8 mouse cellular contexts compared by ENCODE assay signal in genomic region chr6:48396686-48397085, GRCm38 (mm10). TPM values are rescaled to one million over a fixed set of nuclear protein-coding genes. Genes with fewer than 3 reads are reported as not detected.
DNase-seq lines count a peak whose midpoint lies in the region; ATAC-seq and TF ChIP-seq lines count a peak whose summit lies in the region.

No protein-coding gene starts in this region.

- no peaks in the 10 kb centered on the region for H3K36me3 ChIP-seq in neural tube, embryonic 11.5 days (ENCODE audit: control insufficient read depth, insufficient read depth, low read length)
- H3K36me3 ChIP-seq in limb, embryonic 10.5 days: peaks cover 13% of the 10 kb centered on the region
- H3K36me3 ChIP-seq in stomach, postnatal 0 days (ENCODE audit: control insufficient read depth, insufficient read depth, low read length): no peaks in the 10 kb centered on the region

- H3K9me3 ChIP-seq in neural tube, embryonic 11.5 days (ENCODE audit: control insufficient read depth, low read length): no peaks in the 10 kb centered on the region
- H3K9me3 ChIP-seq in limb, embryonic 10.5 days (replicated peaks): no peaks in the 10 kb centered on the region
- no peaks in the 10 kb centered on the region for H3K9me3 ChIP-seq in stomach, postnatal 0 days (ENCODE audit: control insufficient read depth, low read length)

- no peak for ATAC-seq in neural tube, embryonic 11.5 days (ENCODE audit: insufficient read depth, low FRiP score, low TSS enrichment)
- ATAC-seq in stomach, postnatal 0 days (ENCODE audit: low FRiP score, low TSS enrichment): no peak

- 90% methylated on average over 1 of the region's 1 CpGs for WGBS in neural tube, embryonic 11.5 days
- 100% methylated on average over 1 of the region's 1 CpGs for WGBS in limb, embryonic 10.5 days
- WGBS in stomach, postnatal 0 days: 100% methylated on average over 1 of the region's 1 CpGs

- no peak for TF ChIP-seq CTCF in stomach, postnatal 0 days (IDR thresholded peaks at IDR 0.05; ENCODE audit: low read depth)

- TF ChIP-seq EP300 in stomach, postnatal 0 days (optimal IDR thresholded peaks at IDR 0.05): no peak

- no peaks in the 10 kb centered on the region for H3K27me3 ChIP-seq in neural tube, embryonic 11.5 days (ENCODE audit: control insufficient read depth, insufficient read depth, low read length)
- H3K27me3 ChIP-seq in limb, embryonic 10.5 days (ENCODE audit: low read depth, poor library complexity, severe bottlenecking): no peaks in the 10 kb centered on the region
- H3K27me3 ChIP-seq in stomach, postnatal 0 days (ENCODE audit: control insufficient read depth, insufficient read depth, low read length): no peaks in the 10 kb centered on the region

- H3K27ac ChIP-seq in neural tube, embryonic 11.5 days (ENCODE audit: low read depth, low read length): no peak overlapping the region
- no peak overlapping the region for H3K27ac ChIP-seq in limb, embryonic 10.5 days
- no peak overlapping the region for H3K27ac ChIP-seq in stomach, postnatal 0 days (replicated peaks)

- H3K9ac ChIP-seq in neural tube, embryonic 11.5 days (ENCODE audit: low read length): no peak overlapping the region; the same call in 1 of the 2 replicates
- H3K9ac ChIP-seq in stomach, postnatal 0 days (ENCODE audit: low read length): peak overlapping the region; percentile 81; the same call in 1 of the 2 replicates

- H3K4me3 ChIP-seq in neural tube, embryonic 11.5 days (ENCODE audit: low read depth, low read length): peak overlapping the region; percentile 67
- peak overlapping the region; percentile 75 for H3K4me3 ChIP-seq in limb, embryonic 10.5 days
- no peak overlapping the region for H3K4me3 ChIP-seq in stomach, postnatal 0 days (ENCODE audit: low read depth, low read length)

- peak; percentile 51 for DNase-seq in cerebellum, adult 9-11 months
- no peak for DNase-seq in cerebellum, postnatal 4 days (ENCODE audit: low spot score in 2 of 2)
- no peak for DNase-seq in neural tube, embryonic 11.5 days (ENCODE audit: low spot score)
- DNase-seq in neural tube, embryonic 10.5 days (ENCODE audit: extremely low spot score, low spot score): no peak
- peak; percentile 23 for DNase-seq in limb, embryonic 10.5 days (ENCODE audit: low spot score)
- DNase-seq in stomach, postnatal 0 days (ENCODE audit: low spot score): no peak
- DNase-seq in frontal cortex, postnatal 25 days (ENCODE audit: low spot score in 2 of 2): no peak
- no peak for DNase-seq in kidney, postnatal 25 days

- peaks cover 8% of the 10 kb centered on the region for H3K4me1 ChIP-seq in neural tube, embryonic 11.5 days (ENCODE audit: control insufficient read depth, insufficient read depth, low read length)
- peaks cover 22% of the 10 kb centered on the region for H3K4me1 ChIP-seq in limb, embryonic 10.5 days
- H3K4me1 ChIP-seq in stomach, postnatal 0 days (replicated peaks; ENCODE audit: control insufficient read depth, insufficient read depth): peaks cover 7% of the 10 kb centered on the region; the same call in 1 of the 2 replicates

- H3K4me2 ChIP-seq in neural tube, embryonic 11.5 days (ENCODE audit: low read depth): no peak overlapping the region; the same call in 1 of the 2 replicates
- peak overlapping the region; percentile 90; the same call in 1 of the 2 replicates for H3K4me2 ChIP-seq in stomach, postnatal 0 days (replicated peaks; ENCODE audit: low read depth)

RNA-seq across cellular contexts. Expression of gene Krba1, which starts 1.3 kb away (rescaled TPM):
- polyA plus RNA-seq in neural tube, embryonic 11.5 days (2014; fragmentation: Nextera tagmentation; extraction: Ambion mirVana): 18.0 and 22.9 TPM in 2 replicates
- polyA plus RNA-seq in limb, embryonic 10.5 days (2016; fragmentation: Nextera tagmentation; extraction: Ambion mirVana): 28.3 and 33.4 TPM in 2 replicates
- 5.4 and 7.8 TPM in 2 replicates for polyA plus RNA-seq in stomach, postnatal 0 days (2015; fragmentation: Nextera tagmentation; extraction: Ambion mirVana)

RNA-seq across cellular contexts. Expression of gene Zfp467, which starts 48.9 kb away (rescaled TPM):
- 11.4 and 14.4 TPM in 2 replicates for polyA plus RNA-seq in neural tube, embryonic 11.5 days (2014; fragmentation: Nextera tagmentation; extraction: Ambion mirVana)
- 11.0 and 19.6 TPM in 2 replicates for polyA plus RNA-seq in limb, embryonic 10.5 days (2016; fragmentation: Nextera tagmentation; extraction: Ambion mirVana)
- polyA plus RNA-seq in stomach, postnatal 0 days (2015; fragmentation: Nextera tagmentation; extraction: Ambion mirVana): 24.2 and 29.5 TPM in 2 replicates

RNA-seq across cellular contexts. Expression of gene Sspo, which starts 51.3 kb away (rescaled TPM):
- polyA plus RNA-seq in neural tube, embryonic 11.5 days (2014; fragmentation: Nextera tagmentation; extraction: Ambion mirVana): 0.15 and 0.34 TPM in 2 replicates
- 0.20 and 0.45 TPM in 2 replicates for polyA plus RNA-seq in limb, embryonic 10.5 days (2016; fragmentation: Nextera tagmentation; extraction: Ambion mirVana)
- 0.04 and 0.07 TPM in 2 replicates for polyA plus RNA-seq in stomach, postnatal 0 days (2015; fragmentation: Nextera tagmentation; extraction: Ambion mirVana)

Comparison
In these comparisons a context has a peak if more than half of its experiments do, and no peak if none do; other contexts are left out.
1. DNase-seq: peak in cerebellum, adult 9-11 months (single experiment) and limb, embryonic 10.5 days (single experiment); none in cerebellum, postnatal 4 days (0 of 2), neural tube, embryonic 11.5 days (single experiment), neural tube, embryonic 10.5 days (single experiment), stomach, postnatal 0 days (single experiment), frontal cortex, postnatal 25 days (0 of 2) and kidney, postnatal 25 days (0 of 2).